Mouse (Mus musculus): ENCODE data around the gene Klhl22.
"Not testable (repeated sequence)": the region's sequence is repeated elsewhere in the genome, so short reads cannot be mapped to it uniquely, and the experiment has no call there.

Gene Klhl22

GRCm38 (mm10) chr16:17759344-17759773 is at the start of gene Klhl22:
Gene Klhl22 (plus strand): TSS chr16:17759618.
- DNase-seq: peak; percentile 88

- DNase-seq: no peak
Measured at GRCm38 (mm10) chr16:17717791-17718190, 41.6 kb upstream of the Klhl22 start.

- DNase-seq: no peak
Measured at GRCm38 (mm10) chr16:17721114-17721808, 38.2 kb upstream of the Klhl22 start.

- DNase-seq: no peak
Measured at GRCm38 (mm10) chr16:17721822-17722460, 37.5 kb upstream of the Klhl22 start.

GRCm38 (mm10) chr16:17722461-17723324 is 36.7 kb upstream of the Klhl22 start:
- peak; percentile 93 for DNase-seq

GRCm38 (mm10) chr16:17723325-17723626 is 36.1 kb upstream of the Klhl22 start:
- DNase-seq: no peak

GRCm38 (mm10) chr16:17724448-17724847 is 35.0 kb upstream of the Klhl22 start:
- DNase-seq: no peak

GRCm38 (mm10) chr16:17727179-17727861 is 32.1 kb upstream of the Klhl22 start:
- peak; percentile 85 for DNase-seq

GRCm38 (mm10) chr16:17729974-17730373 is 29.4 kb upstream of the Klhl22 start:
- no peak for DNase-seq

- no peak for DNase-seq
Measured at GRCm38 (mm10) chr16:17732021-17732420, 27.4 kb upstream of the Klhl22 start.

GRCm38 (mm10) chr16:17732431-17732830 is 27.0 kb upstream of the Klhl22 start:
- no peak for DNase-seq

GRCm38 (mm10) chr16:17732841-17733340 is 26.5 kb upstream of the Klhl22 start, which contains the start of gene Med15:
Gene Med15 (minus strand): TSS chr16:17732891.
- DNase-seq: no peak

- no peak for DNase-seq
Measured at GRCm38 (mm10) chr16:17733646-17734045, 25.8 kb upstream of the Klhl22 start.

- DNase-seq: not testable (repeated sequence)
Measured at GRCm38 (mm10) chr16:17734872-17735271, 24.5 kb upstream of the Klhl22 start.

GRCm38 (mm10) chr16:17736156-17736555 is 23.3 kb upstream of the Klhl22 start:
- DNase-seq: no peak

GRCm38 (mm10) chr16:17740080-17740479 is 19.3 kb upstream of the Klhl22 start:
- no peak for DNase-seq

- DNase-seq: peak; percentile 55
Measured at GRCm38 (mm10) chr16:17742810-17743209, 16.6 kb upstream of the Klhl22 start.

GRCm38 (mm10) chr16:17743279-17743678 is 16.1 kb upstream of the Klhl22 start:
- peak; percentile 54 for DNase-seq

GRCm38 (mm10) chr16:17744536-17744935 is 14.9 kb upstream of the Klhl22 start:
- peak; percentile 42 for DNase-seq

GRCm38 (mm10) chr16:17745067-17745466 is 14.4 kb upstream of the Klhl22 start:
- no peak for DNase-seq

GRCm38 (mm10) chr16:17753001-17753400 is 6.4 kb upstream of the Klhl22 start:
- no peak for DNase-seq

- DNase-seq: no peak
Measured at GRCm38 (mm10) chr16:17753686-17754085, 5.7 kb upstream of the Klhl22 start.

- DNase-seq: no peak
Measured at GRCm38 (mm10) chr16:17757756-17758155, 1.7 kb upstream of the Klhl22 start.
